Mouse (Mus musculus): ENCODE measurements at regions not wholly inside any gene's neighbourhood (a gene's known extent, or its start where the extent isn't known, plus 50 kb on each side); places are given as distances from the start of the nearest gene placed in this dataset.
A peak's percentile ranks its signal among the peaks of the same experiment; 100 is the strongest.

GRCm38 (mm10) chr4:142578536-142578935 is 339.3 kb upstream of the Kazn start:
- Histone ChIP-seq H3K27me3 (replicated peaks; ENCODE audit: control insufficient read depth, insufficient read depth, low read length) (no peaks in the 10 kb centered on the region), H3K27ac (ENCODE audit: insufficient read depth, low read depth, low read length) (no peak overlapping the region), H3K36me3 (ENCODE audit: control insufficient read depth, insufficient read depth, low read length) (no peaks in the 10 kb centered on the region), H3K4me3 (ENCODE audit: insufficient read depth, low read depth, low read length) (no peak overlapping the region), H3K4me1 (ENCODE audit: control insufficient read depth, insufficient read depth, low read length) (no peaks in the 10 kb centered on the region)
- 84% methylated on average over 4 of the region's 4 CpGs for WGBS
- TF ChIP-seq CTCF (conservative IDR thresholded peaks at IDR 0.05; ENCODE audit: insufficient read depth, insufficient read length, low read depth, low read length) (no peak), POLR2A (IDR thresholded peaks at IDR 0.05; ENCODE audit: low read depth, low read length) (no peak)
- DNase-seq: no peak

- no peaks in the 10 kb centered on the region for H3K27me3 ChIP-seq (replicated peaks; ENCODE audit: control insufficient read depth, insufficient read depth, low read length)
- H3K4me1 ChIP-seq (ENCODE audit: control insufficient read depth, insufficient read depth, low read length): no peaks in the 10 kb centered on the region
- DNase-seq: no peak
- H3K4me3 ChIP-seq (ENCODE audit: insufficient read depth, low read depth, low read length): no peak overlapping the region
- WGBS: 49% methylated on average over 4 of the region's 4 CpGs
- no peaks in the 10 kb centered on the region for H3K36me3 ChIP-seq (ENCODE audit: control insufficient read depth, insufficient read depth, low read length)
- no peak overlapping the region for H3K27ac ChIP-seq (ENCODE audit: insufficient read depth, low read depth, low read length)
- no peak for TF ChIP-seq POLR2A (IDR thresholded peaks at IDR 0.05; ENCODE audit: low read depth, low read length)
- no peak for TF ChIP-seq CTCF (conservative IDR thresholded peaks at IDR 0.05; ENCODE audit: insufficient read depth, insufficient read length, low read depth, low read length)
Measured at GRCm38 (mm10) chr4:142577519-142577918, 338.3 kb upstream of the Kazn start.

- DNase-seq: no peak
- Histone ChIP-seq H3K4me1 (ENCODE audit: control insufficient read depth, insufficient read depth, low read length) (no peaks in the 10 kb centered on the region), H3K27ac (ENCODE audit: insufficient read depth, low read depth, low read length) (no peak overlapping the region), H3K36me3 (ENCODE audit: control insufficient read depth, insufficient read depth, low read length) (no peaks in the 10 kb centered on the region), H3K4me3 (ENCODE audit: insufficient read depth, low read depth, low read length) (no peak overlapping the region), H3K27me3 (replicated peaks; ENCODE audit: control insufficient read depth, insufficient read depth, low read length) (no peaks in the 10 kb centered on the region)
- WGBS: 68% methylated on average over 1 of the region's 1 CpGs
- TF ChIP-seq POLR2A (IDR thresholded peaks at IDR 0.05; ENCODE audit: low read depth, low read length): no peak
- no peak for TF ChIP-seq CTCF (conservative IDR thresholded peaks at IDR 0.05; ENCODE audit: insufficient read depth, insufficient read length, low read depth, low read length)
Measured at GRCm38 (mm10) chr4:142574528-142574927, 335.3 kb upstream of the Kazn start.

GRCm38 (mm10) chr4:142570712-142571111 is 331.5 kb upstream of the Kazn start:
- DNase-seq: no peak
- Histone ChIP-seq H3K27me3 (replicated peaks; ENCODE audit: control insufficient read depth, insufficient read depth, low read length) (no peaks in the 10 kb centered on the region), H3K36me3 (ENCODE audit: control insufficient read depth, insufficient read depth, low read length) (no peaks in the 10 kb centered on the region), H3K4me3 (ENCODE audit: insufficient read depth, low read depth, low read length) (no peak overlapping the region), H3K4me1 (ENCODE audit: control insufficient read depth, insufficient read depth, low read length) (no peaks in the 10 kb centered on the region), H3K27ac (ENCODE audit: insufficient read depth, low read depth, low read length) (no peak overlapping the region)
- TF ChIP-seq POLR2A (IDR thresholded peaks at IDR 0.05; ENCODE audit: low read depth, low read length): no peak
- no peak for TF ChIP-seq CTCF (conservative IDR thresholded peaks at IDR 0.05; ENCODE audit: insufficient read depth, insufficient read length, low read depth, low read length)
- 65% methylated on average over 7 of the region's 7 CpGs for WGBS

- 78% methylated on average over 6 of the region's 6 CpGs for WGBS
- H3K36me3 ChIP-seq (ENCODE audit: control insufficient read depth, insufficient read depth, low read length): no peaks in the 10 kb centered on the region
- no peaks in the 10 kb centered on the region for H3K27me3 ChIP-seq (replicated peaks; ENCODE audit: control insufficient read depth, insufficient read depth, low read length)
- no peak overlapping the region for H3K27ac ChIP-seq (ENCODE audit: insufficient read depth, low read depth, low read length)
- no peaks in the 10 kb centered on the region for H3K4me1 ChIP-seq (ENCODE audit: control insufficient read depth, insufficient read depth, low read length)
- TF ChIP-seq CTCF (conservative IDR thresholded peaks at IDR 0.05; ENCODE audit: insufficient read depth, insufficient read length, low read depth, low read length): no peak
- TF ChIP-seq POLR2A (IDR thresholded peaks at IDR 0.05; ENCODE audit: low read depth, low read length): no peak
- no peak for DNase-seq
- H3K4me3 ChIP-seq (ENCODE audit: insufficient read depth, low read depth, low read length): no peak overlapping the region
Measured at GRCm38 (mm10) chr4:142568556-142568955, 329.4 kb upstream of the Kazn start.

- no peaks in the 10 kb centered on the region for H3K27me3 ChIP-seq (replicated peaks; ENCODE audit: control insufficient read depth, insufficient read depth, low read length)
- no peaks in the 10 kb centered on the region for H3K4me1 ChIP-seq (ENCODE audit: control insufficient read depth, insufficient read depth, low read length)
- DNase-seq: no peak
- no peaks in the 10 kb centered on the region for H3K36me3 ChIP-seq (ENCODE audit: control insufficient read depth, insufficient read depth, low read length)
- no peak overlapping the region for H3K4me3 ChIP-seq (ENCODE audit: insufficient read depth, low read depth, low read length)
- WGBS: 48% methylated on average over 3 of the region's 3 CpGs
- H3K27ac ChIP-seq (ENCODE audit: insufficient read depth, low read depth, low read length): no peak overlapping the region
- no peak for TF ChIP-seq POLR2A (IDR thresholded peaks at IDR 0.05; ENCODE audit: low read depth, low read length)
- no peak for TF ChIP-seq CTCF (conservative IDR thresholded peaks at IDR 0.05; ENCODE audit: insufficient read depth, insufficient read length, low read depth, low read length)
Measured at GRCm38 (mm10) chr4:142554716-142555115, 315.5 kb upstream of the Kazn start.

GRCm38 (mm10) chr4:142545871-142546270 is 306.7 kb upstream of the Kazn start:
- Histone ChIP-seq H3K27me3 (replicated peaks; ENCODE audit: control insufficient read depth, insufficient read depth, low read length) (no peaks in the 10 kb centered on the region), H3K4me3 (ENCODE audit: insufficient read depth, low read depth, low read length) (no peak overlapping the region), H3K4me1 (ENCODE audit: control insufficient read depth, insufficient read depth, low read length) (no peaks in the 10 kb centered on the region), H3K36me3 (ENCODE audit: control insufficient read depth, insufficient read depth, low read length) (no peaks in the 10 kb centered on the region), H3K27ac (ENCODE audit: insufficient read depth, low read depth, low read length) (no peak overlapping the region)
- TF ChIP-seq POLR2A (IDR thresholded peaks at IDR 0.05; ENCODE audit: low read depth, low read length): no peak
- no peak for TF ChIP-seq CTCF (conservative IDR thresholded peaks at IDR 0.05; ENCODE audit: insufficient read depth, insufficient read length, low read depth, low read length)
- WGBS: 97% methylated on average over 1 of the region's 1 CpGs
- DNase-seq: no peak

- no peak for DNase-seq
- H3K4me1 ChIP-seq (ENCODE audit: control insufficient read depth, insufficient read depth, low read length): no peaks in the 10 kb centered on the region
- H3K4me3 ChIP-seq (ENCODE audit: insufficient read depth, low read depth, low read length): peak overlapping the region; percentile 33
- H3K27ac ChIP-seq (ENCODE audit: insufficient read depth, low read depth, low read length): no peak overlapping the region
- H3K27me3 ChIP-seq (replicated peaks; ENCODE audit: control insufficient read depth, insufficient read depth, low read length): no peaks in the 10 kb centered on the region
- TF ChIP-seq POLR2A (IDR thresholded peaks at IDR 0.05; ENCODE audit: low read depth, low read length) (no peak), CTCF (conservative IDR thresholded peaks at IDR 0.05; ENCODE audit: insufficient read depth, insufficient read length, low read depth, low read length) (no peak)
- H3K36me3 ChIP-seq (ENCODE audit: control insufficient read depth, insufficient read depth, low read length): no peaks in the 10 kb centered on the region
- WGBS: 21% methylated on average over 1 of the region's 1 CpGs
Measured at GRCm38 (mm10) chr4:142545187-142545586, 306.0 kb upstream of the Kazn start.
